Mouse (Mus musculus) heart, postnatal 0 days (tissue): ENCODE measurements around the gene Eif2s2. TPM values are rescaled to one million over a fixed set of nuclear protein-coding genes. Genes with fewer than 3 reads are reported as not detected.

Experiments
- ATAC-seq: fragments of 200-750 bp; cut with Nextera tagmentation; 2 replicates; pipeline ENCODE4 v1.8.0; 2017; ENCODE audit warnings: low read depth, moderate number of reproducible peaks, moderate library complexity; ENCODE audit not compliant: insufficient read depth
- DNase-seq: peaks from one replicate; pipeline ENCODE4 v3.0.0-alpha.2; 2016; ENCODE audit warnings: low spot score
- H3K27ac ChIP-seq: fragments of 300-500 bp; sonication (generic); 2 replicates; pipeline ENCODE4 v1.5.1; 2014; ENCODE audit warnings: low read depth, mild to moderate bottlenecking
- H3K27me3 ChIP-seq: fragments of 300-500 bp; sonication (generic); 2 replicates; pipeline ENCODE4 v1.6.1; 2014; ENCODE audit warnings: low read length, mixed read lengths; ENCODE audit not compliant: control insufficient read depth, insufficient read depth
- H3K36me3 ChIP-seq: fragments of 300-500 bp; sonication (generic); replicated peaks from 2 replicates; pipeline ENCODE4 v1.6.1; 2014; ENCODE audit warnings: low read length, mixed read lengths; ENCODE audit not compliant: control insufficient read depth, insufficient read depth
- H3K4me1 ChIP-seq: fragments of 300-500 bp; sonication (generic); 2 replicates; pipeline ENCODE4 v1.6.1; 2014; ENCODE audit warnings: antibody characterized with exemption; ENCODE audit not compliant: control insufficient read depth, insufficient read depth
- H3K4me2 ChIP-seq: fragments of 300-500 bp; sonication (generic); 2 replicates; pipeline ENCODE4 v1.6.1; 2014; ENCODE audit warnings: low read depth, mild to moderate bottlenecking, low read length, moderate library complexity
- H3K4me3 ChIP-seq: fragments of 300-500 bp; sonication (generic); 2 replicates; pipeline ENCODE4 v1.5.1; 2014; ENCODE audit warnings: low read depth, low read length
- H3K9ac ChIP-seq: fragments of 300-500 bp; sonication (generic); replicated peaks from 2 replicates; pipeline ENCODE4 v1.6.1; 2014; ENCODE audit warnings: low read depth, low read length, mixed read lengths
- H3K9me3 ChIP-seq: fragments of 300-500 bp; sonication (generic); replicated peaks from 2 replicates; pipeline ENCODE4 v1.6.1; 2016; ENCODE audit warnings: low read length; ENCODE audit not compliant: control insufficient read depth
- CTCF ChIP-seq: IDR thresholded peaks from 2 replicates; pipeline ENCODE4 v1.5.1; 2016; ENCODE audit warnings: antibody characterized with exemption, control low read depth, low read depth
- EP300 ChIP-seq: IDR thresholded peaks from 2 replicates; pipeline ENCODE4 v1.6.1; 2016; ENCODE audit warnings: antibody characterized with exemption, low read depth
- WGBS: fragments of 180-500 bp; shearing (Covaris S2); extraction: QIAGEN DNeasy Blood & Tissue Kit; methylation state at CpG from one replicate; pipeline ENCODE4 v1.1.7; 2014; 5-methylcytosine and 5-hydroxymethylcytosine counted together
- polyA plus RNA-seq: library from polyadenylated mRNA; unstranded; fragments of >200 nt; fragmentation: Nextera tagmentation; extraction: Ambion mirVana; gene quantifications from 2 replicates; pipeline ENCODE4 v1.2.1, GENCODE M21; 2015
- total RNA-seq: library from RNA; depleted of rRNA; stranded (reverse); fragments of >200 nt; gene quantifications from 2 replicates; pipeline ENCODE4 v1.2.3, GENCODE M21; 2014; ENCODE audit warnings: low replicate concordance; rRNA removed

The Eif2s2 gene
- total and polyA plus RNA-seq, 2 experiments from 2014 or later = 35.8 to 72.0 TPM

GRCm38 (mm10) chr2:154826054-154826538 lies 66.6 kb downstream of the Eif2s2 start:
- H3K36me3 ChIP-seq = no peaks in the 10 kb centered on the region; the same call in 1 of the 2 replicates
- no peak for TF ChIP-seq EP300
- no peak for TF ChIP-seq CTCF
- 72% methylated on average over 1 of the region's 1 CpGs for WGBS
- no peaks in the 10 kb centered on the region for H3K27me3 ChIP-seq
- H3K4me1 ChIP-seq = peaks cover 10% of the 10 kb centered on the region
- H3K4me3 ChIP-seq = no peak overlapping the region
- DNase-seq = no peak
- H3K27ac ChIP-seq = no peak overlapping the region
- no peaks in the 10 kb centered on the region for H3K9me3 ChIP-seq
- no peak for ATAC-seq
- no peak overlapping the region for H3K4me2 ChIP-seq
- no peak overlapping the region for H3K9ac ChIP-seq

Other genes starting within 250 kb of the Eif2s2 start
- 75.6 and 80.7 TPM in 2 replicates for gene Chmp4b, start 241.2 kb downstream of the Eif2s2 start, total RNA-seq
- 20.1 and 23.5 TPM in 2 replicates for gene Chmp4b, start 241.2 kb downstream of the Eif2s2 start, polyA plus RNA-seq
- gene Gm14214, start 122.9 kb downstream of the Eif2s2 start, total RNA-seq = not detected in 2 replicates
- gene Gm14214, start 122.9 kb downstream of the Eif2s2 start, polyA plus RNA-seq = not detected in 2 replicates
- gene Raly, start 101.8 kb downstream of the Eif2s2 start, total RNA-seq = 255 and 266 TPM in 2 replicates
- gene Raly, start 101.8 kb downstream of the Eif2s2 start, polyA plus RNA-seq = 21.5 and 21.7 TPM in 2 replicates
- gene a, start 101.5 kb downstream of the Eif2s2 start, total RNA-seq = not detected in 2 replicates
- not detected in 2 replicates for gene a, start 101.5 kb downstream of the Eif2s2 start, polyA plus RNA-seq
- gene Gm14226, start 125.3 kb upstream of the Eif2s2 start, total RNA-seq = 0.39 TPM in 1 of 2 replicates, not detected in the other
- gene Gm14226, start 125.3 kb upstream of the Eif2s2 start, polyA plus RNA-seq = 0.18 and 0.22 TPM in 2 replicates
- gene Ahcy, start 181.6 kb upstream of the Eif2s2 start, total RNA-seq = 52.2 and 91.8 TPM in 2 replicates
- 18.7 and 18.9 TPM in 2 replicates for gene Ahcy, start 181.6 kb upstream of the Eif2s2 start, polyA plus RNA-seq
- gene Itch, start 240.6 kb upstream of the Eif2s2 start, total RNA-seq = 28.8 and 31.9 TPM in 2 replicates
- gene Itch, start 240.6 kb upstream of the Eif2s2 start, polyA plus RNA-seq = 19.9 and 20.5 TPM in 2 replicates